Mouse (Mus musculus) spleen, adult 18-20 months (tissue): ENCODE measurements around the gene Slc4a11.

Experiments
- DNase-seq, 2 experiments: peaks; one replicate each; pipeline ENCODE4 v3.0.0; 2022; ENCODE audit warnings: mixed read lengths in 2 of 2

Gene Slc4a11

GRCm38 (mm10) chr2:130697153-130697810 lies at the start of gene Slc4a11:
Slc4a11 (minus strand) TSS chr2:130697519.
- peak; percentile 74 to 75 for DNase-seq

- DNase-seq = no peak
Measured at GRCm38 (mm10) chr2:130743576-130743975, 46.3 kb upstream of the Slc4a11 start.

GRCm38 (mm10) chr2:130740096-130740495 lies 42.8 kb upstream of the Slc4a11 start:
- DNase-seq = no peak

GRCm38 (mm10) chr2:130738019-130738418 lies 40.7 kb upstream of the Slc4a11 start:
- no peak for DNase-seq

GRCm38 (mm10) chr2:130735281-130735680 lies 38.0 kb upstream of the Slc4a11 start:
- no peak for DNase-seq

GRCm38 (mm10) chr2:130733444-130733843 lies 36.1 kb upstream of the Slc4a11 start:
- DNase-seq = no peak

- no peak for DNase-seq
Measured at GRCm38 (mm10) chr2:130731855-130732254, 34.5 kb upstream of the Slc4a11 start.

GRCm38 (mm10) chr2:130730746-130731145 lies 33.4 kb upstream of the Slc4a11 start:
- DNase-seq = no peak

GRCm38 (mm10) chr2:130728906-130729585 lies 31.7 kb upstream of the Slc4a11 start:
- no peak for DNase-seq

- DNase-seq = no peak
Measured at GRCm38 (mm10) chr2:130727752-130728151, 30.4 kb upstream of the Slc4a11 start.

- DNase-seq = no peak
Measured at GRCm38 (mm10) chr2:130724369-130724768, 27.1 kb upstream of the Slc4a11 start.

GRCm38 (mm10) chr2:130717951-130718350 lies 20.6 kb upstream of the Slc4a11 start:
- no peak for DNase-seq

- no peak for DNase-seq
Measured at GRCm38 (mm10) chr2:130707057-130707456, 9.7 kb upstream of the Slc4a11 start.

GRCm38 (mm10) chr2:130706602-130707001 lies 9.3 kb upstream of the Slc4a11 start:
- no peak for DNase-seq

- no peak for DNase-seq
Measured at GRCm38 (mm10) chr2:130705178-130705577, 7.9 kb upstream of the Slc4a11 start.

GRCm38 (mm10) chr2:130704040-130705001 lies 7.0 kb upstream of the Slc4a11 start:
- DNase-seq = no peak

GRCm38 (mm10) chr2:130697821-130698266 lies 525 bp upstream of the Slc4a11 start:
- DNase-seq = no peak

- DNase-seq = peak; percentile 10 to 34
Measured at GRCm38 (mm10) chr2:130696700-130697152, 593 bp downstream of the Slc4a11 start.

- DNase-seq = no peak
Measured at GRCm38 (mm10) chr2:130693563-130693962, 3.8 kb downstream of the Slc4a11 start.

- no peak for DNase-seq
Measured at GRCm38 (mm10) chr2:130689011-130689410, 8.3 kb downstream of the Slc4a11 start.

GRCm38 (mm10) chr2:130685426-130685825 lies 11.9 kb downstream of the Slc4a11 start:
- DNase-seq = no peak

GRCm38 (mm10) chr2:130681531-130681930 lies 15.8 kb downstream of the Slc4a11 start:
- no peak for DNase-seq

- no peak for DNase-seq
Measured at GRCm38 (mm10) chr2:130679899-130680298, 17.4 kb downstream of the Slc4a11 start.
